Mouse (Mus musculus) lung, adult 2 months (tissue): Measurements from ENCODE around the gene Fam111a.

Source experiments
- CTCF ChIP-seq: fragments of 200-500 bp; IDR thresholded peaks from 2 replicates; pipeline ENCODE4 v1.5.1; 2011; ENCODE audit warnings: mild to moderate bottlenecking, low read length, control low read depth; ENCODE audit not compliant: insufficient read depth
- POLR2A ChIP-seq: fragments of 200-500 bp; IDR thresholded peaks from 2 replicates; pipeline ENCODE4 v1.6.1; 2011; ENCODE audit warnings: low read depth, mild to moderate bottlenecking, control low read depth, low read length, borderline replicate concordance; ENCODE audit errors: extremely low read depth

- TF ChIP-seq CTCF = no peak
- no peak for TF ChIP-seq POLR2A
Measured at GRCm38 (mm10) chr19:12518541-12518890, 27.0 kb upstream of the Fam111a start.
